Mouse (Mus musculus): Measurements from ENCODE around the gene Cd9.
"Not testable (repeated sequence)": the region's sequence is repeated elsewhere in the genome, so short reads cannot be mapped to it uniquely, and the experiment has no call there.

The Cd9 gene

DNA sequence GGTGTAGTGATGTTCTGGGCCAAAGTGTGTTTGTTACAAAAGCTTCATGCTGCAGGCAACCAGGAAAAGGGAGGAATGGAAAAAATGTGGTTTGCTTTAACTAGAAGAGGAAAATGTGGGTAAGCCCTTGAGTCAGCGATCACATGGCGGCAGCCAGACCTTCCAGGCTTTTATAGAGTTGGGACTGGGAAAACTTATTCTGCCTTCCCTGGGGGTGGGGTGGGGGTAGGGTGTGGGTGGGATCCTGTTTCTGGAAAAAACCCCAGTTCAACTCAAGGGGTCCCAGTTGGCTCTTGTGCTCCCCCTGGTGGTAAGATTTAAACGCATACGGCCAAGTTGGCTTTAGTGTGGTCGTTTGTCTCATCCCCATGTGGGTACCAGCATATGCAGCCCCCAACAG, 3.5 kb upstream of the Cd9 start:
- DNase-seq (ENCODE audit: inconsistent ontology term), result peak; percentile 70

DNA sequence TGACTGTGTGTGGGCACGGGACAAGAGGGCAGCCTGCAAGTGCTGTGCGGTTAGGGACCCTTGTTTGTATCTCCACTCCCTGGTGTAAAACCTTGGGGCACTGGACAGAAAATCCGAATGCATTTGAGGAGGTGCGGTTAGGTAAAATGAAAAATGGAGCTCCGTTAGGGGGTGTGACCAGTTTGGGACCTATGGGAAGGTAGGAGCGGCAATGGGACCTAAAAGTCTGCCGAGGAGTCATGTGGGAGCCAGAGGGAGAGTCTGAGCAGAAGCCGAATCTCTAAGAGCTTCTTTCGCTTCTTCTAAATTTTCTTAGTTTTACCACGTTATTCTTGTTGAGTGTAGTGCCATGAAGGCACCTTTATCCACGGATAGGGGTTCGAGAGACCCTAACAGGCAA, 1.8 kb upstream of the Cd9 start:
- DNase-seq (ENCODE audit: inconsistent ontology term), result no peak

DNA sequence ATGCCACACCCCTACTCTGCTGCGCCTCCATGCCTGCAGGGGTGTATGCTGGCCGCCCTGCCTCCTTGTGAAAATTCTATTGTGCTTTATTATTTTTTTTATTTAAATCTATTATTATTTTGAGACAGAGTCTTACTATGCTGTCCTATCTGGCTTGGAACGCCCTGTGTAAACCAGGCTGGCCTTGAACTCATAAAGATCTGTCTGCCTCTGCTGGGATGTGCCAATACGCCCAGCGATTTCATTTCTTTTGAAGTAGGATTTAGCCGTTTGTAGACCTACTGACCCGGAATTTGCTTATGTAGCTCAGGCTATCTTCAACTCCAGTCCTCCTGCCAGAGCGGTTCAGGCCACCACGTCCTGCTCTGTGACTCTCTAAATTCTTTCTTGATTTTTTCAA, 770 bp upstream of the Cd9 start:
- DNase-seq (ENCODE audit: inconsistent ontology term), result no peak

- DNase-seq (ENCODE audit: inconsistent ontology term), result no peak
Measured at GRCm38 (mm10) chr6:125493147-125493546, 1.4 kb downstream of the Cd9 start.

GRCm38 (mm10) chr6:125492664-125493063, 1.9 kb downstream of the Cd9 start:
- no peak for DNase-seq (ENCODE audit: inconsistent ontology term)

DNA sequence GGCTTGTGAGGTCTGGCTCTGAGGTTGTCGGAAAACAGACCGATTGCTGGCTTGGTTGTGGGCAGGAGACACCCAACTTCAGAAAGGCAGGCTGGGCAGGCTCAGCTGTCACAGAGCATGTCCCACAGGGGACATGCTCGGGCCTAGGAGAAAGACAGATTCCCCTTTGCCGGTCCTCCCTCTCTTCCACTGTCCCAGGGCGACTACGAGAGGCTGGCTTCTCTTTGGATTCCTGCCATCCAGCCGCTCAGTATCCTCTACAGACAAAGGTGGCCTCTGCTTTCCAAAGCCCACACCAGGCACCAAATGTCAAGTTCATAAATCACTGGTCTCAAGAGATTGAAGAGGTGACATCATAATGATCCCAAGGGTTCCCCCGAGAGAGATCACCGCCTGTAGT, 2.6 kb downstream of the Cd9 start:
- DNase-seq (ENCODE audit: inconsistent ontology term), result no peak

GRCm38 (mm10) chr6:125491393-125491792, 3.2 kb downstream of the Cd9 start:
- no peak for DNase-seq (ENCODE audit: inconsistent ontology term)

GRCm38 (mm10) chr6:125489881-125490559, 4.6 kb downstream of the Cd9 start:
- peak; percentile 78 for DNase-seq (ENCODE audit: inconsistent ontology term)

DNA sequence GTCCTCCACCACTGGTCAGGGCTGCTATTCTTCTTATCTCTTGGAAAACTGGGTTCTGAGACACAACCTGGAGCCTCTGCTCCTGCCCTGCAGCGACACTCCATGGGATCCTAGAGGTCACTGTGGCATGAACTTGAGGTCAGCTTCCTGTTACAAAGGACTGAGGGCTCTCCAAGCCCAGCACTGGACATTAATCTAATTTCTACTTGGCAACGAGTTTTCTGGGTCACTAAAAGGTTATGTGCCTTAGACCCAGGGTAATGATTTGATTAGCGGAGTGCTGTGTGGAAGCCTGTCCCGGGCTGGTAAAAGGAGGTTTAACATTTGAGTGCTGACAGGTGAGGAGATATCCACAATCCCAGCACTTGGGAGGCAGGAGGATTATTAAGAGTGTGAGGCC, 9.0 kb downstream of the Cd9 start:
- DNase-seq (ENCODE audit: inconsistent ontology term), result no peak

DNA sequence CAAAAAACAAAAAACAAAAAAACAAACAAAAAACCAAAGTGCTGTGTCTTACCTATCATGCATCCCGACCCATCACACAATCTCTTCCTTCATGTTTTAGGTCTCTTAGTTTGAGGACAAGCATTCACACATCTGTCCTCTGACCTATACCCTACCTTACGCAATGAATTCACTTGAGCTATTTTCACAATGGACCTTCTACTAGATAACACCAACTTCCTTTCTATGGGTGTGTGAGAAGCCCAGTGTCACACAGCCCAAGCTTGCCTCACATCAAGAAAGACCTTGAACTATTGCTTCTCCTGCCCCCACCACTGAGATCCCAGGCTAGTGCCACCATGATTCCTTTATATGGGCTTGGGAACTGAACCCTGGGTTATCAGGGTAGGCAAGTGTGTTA, 9.9 kb downstream of the Cd9 start:
- DNase-seq (ENCODE audit: inconsistent ontology term), result no peak

DNA sequence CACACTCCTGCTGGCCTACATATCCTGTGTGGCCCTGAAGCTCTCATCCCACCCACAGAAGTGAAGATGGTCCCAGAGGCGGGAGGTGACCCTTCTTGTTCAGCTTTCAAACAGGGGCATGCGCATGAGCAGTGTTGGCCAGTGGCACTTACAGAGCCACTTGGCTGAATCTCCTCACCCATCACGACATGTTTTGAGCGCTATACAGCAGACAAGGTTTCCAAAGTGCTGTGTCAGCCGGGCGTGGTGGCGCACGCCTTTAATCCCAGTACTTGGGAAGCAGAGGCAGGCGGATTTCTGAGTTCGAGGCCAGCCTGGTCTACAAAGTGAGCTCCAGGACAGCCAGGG, 10.3 kb downstream of the Cd9 start:
- not testable (repeated sequence) for DNase-seq (ENCODE audit: inconsistent ontology term)

GRCm38 (mm10) chr6:125483515-125484312, 10.9 kb downstream of the Cd9 start:
- DNase-seq (ENCODE audit: inconsistent ontology term), result no peak

- DNase-seq (ENCODE audit: inconsistent ontology term), result peak; percentile 62
Measured at GRCm38 (mm10) chr6:125482427-125482831, 12.2 kb downstream of the Cd9 start.

DNA sequence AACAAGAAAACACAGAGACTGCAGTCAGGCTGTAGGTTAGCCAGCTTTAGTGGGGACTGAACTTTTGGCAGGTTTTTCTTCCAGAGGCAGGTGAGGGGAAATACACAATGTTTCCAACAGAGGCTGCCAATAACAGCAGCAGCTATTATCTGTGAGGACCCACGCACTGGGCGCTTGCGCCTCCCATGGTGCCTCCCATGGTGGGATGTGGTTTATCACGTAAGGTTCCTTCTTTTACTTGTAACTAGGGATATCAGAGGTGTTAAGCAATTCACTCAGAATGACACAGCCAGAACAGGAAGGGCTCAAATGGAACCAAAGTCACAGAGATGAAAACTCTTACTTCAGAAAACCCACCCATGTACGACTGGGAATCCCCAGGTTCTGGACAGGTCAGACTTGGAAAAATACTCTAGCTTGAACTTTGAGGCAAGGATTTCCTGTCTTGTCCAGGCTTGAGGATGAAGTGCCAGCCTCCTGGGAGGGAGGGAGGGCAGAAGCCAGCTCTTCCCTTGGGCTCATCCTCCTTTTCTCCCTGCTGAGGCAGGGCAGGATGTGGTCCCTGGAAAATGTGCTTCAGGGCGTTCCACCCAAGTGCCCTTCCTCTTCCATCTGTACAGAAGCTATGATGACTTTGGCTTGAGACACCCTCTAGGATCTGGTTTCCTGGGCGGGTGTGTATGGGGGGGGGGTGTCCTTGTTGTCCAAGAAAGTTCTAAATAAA, 12.8 kb downstream of the Cd9 start:
- peak; percentile 72 for DNase-seq (ENCODE audit: inconsistent ontology term)

DNA sequence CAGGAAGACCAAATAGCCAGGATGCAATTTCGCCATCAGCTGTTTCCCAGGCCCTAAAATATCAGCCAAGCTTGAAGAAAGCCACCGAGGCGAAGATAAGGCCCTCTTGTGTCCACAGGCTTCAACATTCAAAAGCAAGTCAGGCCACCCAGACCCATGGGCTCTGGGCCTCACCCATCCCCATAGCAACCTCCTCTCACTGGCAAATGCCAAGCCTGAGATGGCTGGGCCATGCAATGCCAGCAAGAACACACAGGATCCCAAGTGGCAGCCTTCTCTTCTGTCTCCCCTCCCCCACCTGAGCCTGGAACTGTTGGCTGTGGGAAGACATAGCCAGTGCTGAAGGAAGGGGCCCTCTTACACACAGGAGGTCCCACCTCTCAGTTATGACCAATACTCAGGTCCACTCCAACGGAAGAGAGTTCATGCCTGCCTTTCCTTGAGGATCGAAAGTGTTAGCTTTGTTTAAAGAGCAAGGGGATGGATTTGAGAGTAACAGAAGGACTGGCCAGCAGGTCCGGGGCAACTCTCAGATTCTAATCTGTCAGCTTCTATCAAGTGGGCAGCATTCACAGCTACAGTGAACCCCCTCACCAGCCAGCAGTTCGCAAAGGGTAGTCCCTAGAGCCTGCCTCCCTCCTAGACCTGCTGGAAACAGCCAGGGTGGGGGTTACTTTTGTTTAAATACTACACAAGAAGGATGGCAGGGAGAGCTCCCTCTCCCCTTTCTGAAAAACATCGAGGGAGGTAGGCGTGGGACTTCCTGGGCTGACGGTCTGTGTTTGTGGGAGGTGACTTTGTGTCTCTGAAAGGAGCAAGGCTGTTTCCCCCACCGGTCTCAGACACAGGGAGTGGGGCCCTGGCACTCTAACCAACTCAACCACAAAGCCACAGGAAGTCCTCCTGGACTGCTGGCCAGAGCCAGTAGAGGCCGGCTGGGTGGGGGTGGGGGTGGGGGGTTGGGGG, 13.9 kb downstream of the Cd9 start:
- DNase-seq (ENCODE audit: inconsistent ontology term), result peak; percentile 75

DNA sequence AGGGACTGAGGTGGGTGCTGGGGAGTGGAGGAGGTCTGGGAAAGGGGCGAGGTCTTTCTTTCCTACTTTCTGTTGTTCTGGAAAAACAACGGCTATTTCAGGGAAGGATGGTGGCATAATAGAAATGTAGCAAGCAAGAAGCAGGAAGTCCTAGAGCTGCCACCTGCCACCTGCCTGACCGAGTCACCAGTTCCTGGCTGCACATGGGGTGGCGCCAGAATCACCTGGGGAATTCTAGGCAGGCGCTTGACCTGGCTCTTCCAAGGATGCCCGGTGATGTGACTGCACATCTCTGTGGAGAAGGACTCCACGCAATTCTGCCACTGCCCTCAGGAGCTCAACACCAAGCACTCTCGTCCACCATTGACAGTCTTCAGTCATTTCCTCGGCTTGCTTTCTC, 15.2 kb downstream of the Cd9 start:
- DNase-seq (ENCODE audit: inconsistent ontology term), result no peak

DNA sequence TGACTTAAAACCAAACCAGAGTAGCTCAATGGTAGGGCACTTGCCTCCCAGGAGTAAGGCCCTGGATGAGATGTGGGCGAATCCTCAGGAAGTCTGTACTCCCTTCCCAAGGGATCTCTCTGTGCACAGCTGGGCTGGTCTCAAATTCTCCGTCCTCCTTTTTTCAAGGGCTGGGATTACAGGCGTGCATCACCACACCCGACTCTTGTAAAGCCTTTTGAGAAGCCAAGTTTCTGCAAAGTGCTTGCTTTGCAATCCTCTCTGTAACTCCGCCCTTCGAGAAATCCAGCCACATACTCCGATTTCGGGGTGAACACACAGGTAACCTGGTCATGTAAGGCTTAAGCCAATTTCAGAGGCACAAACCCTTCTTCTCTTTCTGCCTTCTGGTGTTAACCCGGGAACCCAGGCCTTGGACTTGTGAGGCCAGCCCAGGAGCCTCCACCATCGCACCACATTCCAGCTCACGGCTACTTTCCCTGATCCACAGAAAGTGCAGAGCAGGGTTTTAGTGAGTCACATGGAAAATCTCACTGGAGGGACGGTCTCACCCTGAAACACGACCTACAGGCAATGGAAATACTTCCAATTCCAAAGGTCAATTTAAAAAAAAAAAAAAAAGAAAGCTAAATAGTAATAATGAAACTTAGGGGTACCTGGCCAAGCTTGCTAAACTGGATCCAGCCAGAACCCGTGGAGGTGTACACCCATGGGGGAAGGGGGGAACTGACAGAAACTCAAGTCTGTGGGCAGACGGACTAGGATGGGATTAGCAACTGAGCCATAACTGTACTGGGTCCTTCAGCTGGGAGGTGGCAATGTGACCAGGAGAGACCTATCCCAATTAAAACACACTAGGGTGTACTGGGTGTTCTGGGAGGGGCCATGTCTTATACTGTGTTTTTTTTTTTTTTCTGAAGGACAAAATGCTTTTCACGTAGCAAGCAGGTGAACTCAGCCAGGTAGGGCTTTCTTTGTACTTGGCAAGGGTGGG, 16.2 kb downstream of the Cd9 start:
- no peak for DNase-seq (ENCODE audit: inconsistent ontology term)

DNA sequence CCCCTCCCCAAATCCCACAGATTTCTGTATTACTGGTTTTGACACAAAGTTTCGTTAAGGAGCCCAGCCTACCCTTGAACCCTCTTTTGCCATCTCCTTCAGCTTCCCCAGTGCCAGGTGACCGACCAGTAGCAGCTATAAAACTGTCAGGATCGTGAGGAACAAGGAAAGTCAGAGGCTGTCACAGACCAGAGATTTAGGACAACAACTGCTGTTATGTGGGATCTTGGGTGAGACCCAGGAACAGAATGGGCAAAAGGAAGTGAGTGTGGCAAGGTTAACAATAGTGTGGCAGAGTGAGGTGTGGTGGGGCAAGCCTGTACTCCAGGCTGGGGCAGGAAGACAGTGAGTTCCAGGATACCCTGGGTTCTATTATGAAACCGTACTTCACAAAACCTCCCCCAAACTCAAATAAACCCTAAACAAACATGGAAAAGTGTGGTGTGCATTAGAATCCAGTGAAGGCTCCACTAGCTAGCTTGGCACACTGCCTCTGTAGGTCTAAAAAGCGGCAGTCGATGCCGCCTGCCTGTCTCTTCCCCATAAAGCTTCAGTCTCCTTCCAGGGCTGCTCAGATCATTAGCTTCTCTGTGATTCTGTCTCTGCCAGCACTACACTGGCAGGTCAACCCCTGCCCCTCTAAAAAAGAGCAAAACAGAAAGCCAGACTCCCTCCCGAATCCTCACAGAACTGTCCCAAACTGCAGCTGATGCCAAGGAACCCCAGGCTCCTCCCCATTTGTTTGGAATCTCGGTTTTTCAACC, 17.6 kb downstream of the Cd9 start:
- DNase-seq (ENCODE audit: inconsistent ontology term), result no peak

DNA sequence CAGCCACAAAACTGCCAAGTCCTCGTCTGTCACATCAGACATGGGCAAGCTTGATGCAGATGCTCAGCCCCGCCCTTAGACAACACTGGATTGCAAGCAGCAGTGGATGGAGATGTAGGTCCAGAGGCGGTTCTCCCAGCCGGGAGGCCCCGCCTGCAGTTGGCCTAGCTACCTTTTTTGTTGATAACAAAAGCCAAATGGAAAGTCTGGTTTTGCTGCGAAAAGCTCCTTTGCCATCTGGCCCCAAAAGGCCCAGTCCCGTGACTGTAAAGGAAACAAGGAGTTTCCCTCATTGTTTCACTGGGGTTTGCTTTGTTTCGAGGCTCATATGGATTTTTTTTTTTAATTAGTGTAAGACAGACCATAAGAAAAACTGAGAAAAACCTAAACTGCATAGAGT, 18.5 kb downstream of the Cd9 start:
- no peak for DNase-seq (ENCODE audit: inconsistent ontology term)

DNA sequence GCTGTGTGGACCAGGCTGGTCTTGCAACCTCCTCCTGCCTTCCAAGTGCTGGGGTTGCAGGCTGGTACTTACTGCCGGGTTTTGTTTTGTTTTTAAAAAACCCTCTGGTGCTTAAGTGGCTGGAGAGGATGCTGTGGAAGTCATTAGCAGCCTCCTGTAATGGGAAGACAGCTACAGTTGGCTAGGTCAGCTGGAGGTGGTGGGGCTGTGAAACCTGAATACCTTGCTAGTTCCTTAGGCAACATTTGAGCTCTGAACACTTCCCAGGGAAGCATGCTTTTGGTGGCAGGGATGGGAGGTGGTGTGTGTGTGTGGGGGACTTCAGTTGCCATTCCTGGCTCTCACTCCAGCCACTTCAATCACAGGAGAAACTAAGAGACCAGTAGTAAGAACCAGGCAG, 19.4 kb downstream of the Cd9 start:
- DNase-seq (ENCODE audit: inconsistent ontology term), result no peak

All from Muller cell, postnatal 12 days (primary cell).